Mouse (Mus musculus) cortical plate, adult 2 months (tissue): ENCODE data around the gene Dusp18. TPM values are rescaled to one million over a fixed set of nuclear protein-coding genes. Genes with fewer than 3 reads are reported as not detected.

ENCODE experiments used
- H3K27ac ChIP-seq: fragments of 200-500 bp; 2 replicates; pipeline ENCODE4 v1.5.1; 2012; ENCODE audit warnings: low read length, control low read depth, inconsistent platforms; ENCODE audit not compliant: insufficient read depth
- H3K4me1 ChIP-seq: fragments of 200-500 bp; 2 replicates; pipeline ENCODE4 v1.6.1; 2011; ENCODE audit warnings: low read length; ENCODE audit not compliant: control insufficient read depth, insufficient read depth
- H3K4me3 ChIP-seq: fragments of 200-500 bp; 2 replicates; pipeline ENCODE4 v1.5.1; 2011; ENCODE audit warnings: mild to moderate bottlenecking, low read length, control low read depth; ENCODE audit not compliant: insufficient read depth
- CTCF ChIP-seq: fragments of 200-500 bp; IDR thresholded peaks from 2 replicates; pipeline ENCODE4 v1.5.1; 2011; ENCODE audit warnings: mild to moderate bottlenecking, control low read depth, low read length; ENCODE audit not compliant: insufficient read depth; ENCODE audit errors: extremely low read depth
- POLR2A ChIP-seq: fragments of 200-500 bp; IDR thresholded peaks from 2 replicates; pipeline ENCODE4 v1.6.1; 2011; ENCODE audit warnings: mild to moderate bottlenecking, low read length, control low read depth; ENCODE audit not compliant: insufficient read depth; ENCODE audit errors: extremely low read depth
- polyA plus RNA-seq: library from polyadenylated mRNA; depleted of rRNA; stranded (reverse); fragments of >200 nt; gene quantifications from 2 replicates; pipeline ENCODE4 v1.2.3, GENCODE M21; 2012

Dusp18 gene
- polyA plus RNA-seq, 1 experiment, result 19.3 TPM

DNA sequence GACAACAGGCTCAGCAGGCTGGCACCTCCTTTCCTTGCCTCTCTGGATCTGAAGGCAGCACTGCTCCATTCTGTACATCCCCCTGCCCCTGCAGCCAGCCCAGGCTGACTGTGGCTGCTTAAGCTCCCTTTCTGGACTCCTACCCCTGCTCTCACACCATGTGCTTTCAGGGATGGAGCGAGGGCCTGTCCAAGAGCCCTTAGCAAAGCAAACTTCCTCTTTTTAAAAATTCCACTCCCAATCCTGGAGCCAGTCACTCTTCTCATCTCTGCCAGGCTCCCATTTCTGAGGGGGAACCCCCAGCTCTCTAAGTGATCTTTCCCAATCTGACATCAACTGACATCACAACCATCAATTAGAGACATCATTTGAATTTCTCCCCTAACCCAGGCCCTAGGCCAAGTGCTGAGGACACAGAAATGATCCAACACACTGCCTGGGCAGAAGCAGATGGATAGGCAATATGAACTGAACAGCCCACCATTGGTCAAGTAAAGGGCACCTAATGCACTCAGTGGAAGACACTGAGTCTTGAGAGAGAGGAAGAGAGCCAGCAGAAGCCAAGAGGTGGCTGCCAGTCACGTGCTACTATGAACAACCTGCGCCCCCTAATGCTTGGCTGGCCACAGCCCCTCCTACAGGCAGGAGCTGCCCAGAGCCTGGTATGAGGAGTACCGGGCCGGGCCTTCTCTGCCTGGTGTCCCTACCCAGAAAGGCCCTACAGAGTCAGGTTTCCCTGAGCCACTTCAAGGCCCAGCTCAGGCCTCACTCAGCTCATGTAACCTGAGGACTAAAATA, 15.7 kb downstream of the Dusp18 start:
- peak overlapping the region; percentile 94 for H3K4me3 ChIP-seq
- peaks cover 19% of the 10 kb centered on the region for H3K4me1 ChIP-seq
- TF ChIP-seq POLR2A (no peak), CTCF (no peak)
- 0 out of 2 replicates have a peak overlapping the region, but pooled peaks have one; percentile 29 for H3K27ac ChIP-seq

GRCm38 (mm10) chr11:3911440-3911839, 16.4 kb downstream of the Dusp18 start:
- Histone ChIP-seq H3K4me3 (peak overlapping the region; percentile 94), H3K27ac (0 out of 2 replicates have a peak overlapping the region, but pooled peaks have one; percentile 29), H3K4me1 (peaks cover 19% of the 10 kb centered on the region)

GRCm38 (mm10) chr11:3912100-3912874, 17.2 kb downstream of the Dusp18 start:
- H3K27ac ChIP-seq, result 0 out of 2 replicates have a peak overlapping the region, but pooled peaks have one; percentile 85
- H3K4me1 ChIP-seq, result peaks cover 19% of the 10 kb centered on the region
- TF ChIP-seq POLR2A (no peak), CTCF (no peak)
- H3K4me3 ChIP-seq, result peak overlapping the region; percentile 94

DNA sequence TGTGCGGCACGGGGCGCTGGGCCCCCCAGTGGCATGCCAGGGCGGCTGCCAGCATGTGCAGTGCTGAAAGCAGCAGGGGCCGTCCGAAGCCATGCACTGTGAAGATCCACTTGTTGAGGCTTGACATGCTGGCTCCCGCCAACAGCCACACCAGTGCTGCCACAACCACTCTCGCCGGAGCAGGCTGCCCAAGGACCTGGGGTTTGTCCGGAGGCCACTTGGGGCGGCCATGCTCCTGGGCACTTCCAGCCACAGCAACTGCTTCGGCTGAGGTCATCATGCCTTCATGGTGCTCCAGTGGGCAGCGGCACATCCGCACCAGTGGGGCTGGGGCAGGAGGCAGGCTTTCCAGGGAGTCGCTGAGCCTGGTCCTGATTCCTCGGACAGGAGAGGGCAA, 17.8 kb downstream of the Dusp18 start:
- peaks cover 19% of the 10 kb centered on the region for H3K4me1 ChIP-seq
- H3K4me3 ChIP-seq, result peak overlapping the region; percentile 94
- H3K27ac ChIP-seq, result peak overlapping the region; percentile 85
- no peak for TF ChIP-seq POLR2A
- TF ChIP-seq CTCF, result no peak

GRCm38 (mm10) chr11:3913316-3914108, 18.5 kb downstream of the Dusp18 start:
- peak overlapping the region; percentile 85 for H3K27ac ChIP-seq
- TF ChIP-seq POLR2A (0 out of 2 replicates have a peak, but pooled peaks have one; percentile 25), CTCF (no peak)
- H3K4me3 ChIP-seq, result peak overlapping the region; percentile 94
- H3K4me1 ChIP-seq, result peaks cover 18% of the 10 kb centered on the region

DNA sequence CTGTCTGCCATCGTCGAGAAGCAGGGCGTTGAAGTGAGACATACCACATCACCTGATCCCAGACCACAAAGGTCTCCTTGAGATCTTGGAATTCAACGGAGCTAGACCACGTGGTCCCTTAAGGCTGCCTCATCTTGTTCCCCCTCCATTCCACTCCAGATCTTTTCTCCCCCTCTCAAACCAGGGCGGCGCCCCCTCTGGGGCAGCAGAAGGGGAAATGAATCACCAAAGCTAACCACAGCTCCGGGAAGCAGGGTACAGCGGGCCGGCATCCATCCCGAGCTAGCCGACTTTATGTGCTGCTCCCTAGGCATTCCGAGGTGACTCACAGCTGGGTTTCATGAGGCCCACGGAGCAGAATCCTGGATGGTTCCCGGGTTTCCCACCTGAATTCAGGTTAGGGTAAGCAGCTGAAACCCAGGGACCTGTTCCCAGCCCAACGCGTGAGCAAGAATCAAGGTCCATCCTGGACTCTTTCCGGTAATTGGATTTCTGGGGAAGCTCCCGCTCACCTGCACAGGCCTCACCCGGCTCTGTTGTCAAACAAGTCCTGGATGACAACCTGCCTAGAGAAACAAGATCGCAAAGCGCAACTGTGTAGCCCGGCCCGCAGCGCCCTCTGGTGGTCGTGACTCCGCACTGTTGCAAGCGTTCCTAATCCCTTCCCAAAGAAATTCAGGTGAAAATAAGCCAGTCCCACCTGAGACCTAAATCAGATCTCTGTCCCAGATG, 19.2 kb downstream of the Dusp18 start, which contains the start of gene Slc35e4:
Gene Slc35e4 (minus strand): TSS at position 556 of the 732 bp plus-strand sequence.
- TF ChIP-seq POLR2A (no peak), CTCF (peak; percentile 84)
- Histone ChIP-seq H3K27ac (peak within 1 kb of the TSS; percentile 85), H3K4me3 (peak within 1 kb of the TSS; percentile 94), H3K4me1 (peaks cover 16% of the 10 kb centered on the region)

GRCm38 (mm10) chr11:3918738-3919137, 23.7 kb downstream of the Dusp18 start:
- Histone ChIP-seq H3K27ac (no peak overlapping the region), H3K4me3 (no peak overlapping the region), H3K4me1 (no peaks in the 10 kb centered on the region)
- TF ChIP-seq CTCF (0 out of 2 replicates have a peak, but pooled peaks have one; percentile 15), POLR2A (no peak)

DNA sequence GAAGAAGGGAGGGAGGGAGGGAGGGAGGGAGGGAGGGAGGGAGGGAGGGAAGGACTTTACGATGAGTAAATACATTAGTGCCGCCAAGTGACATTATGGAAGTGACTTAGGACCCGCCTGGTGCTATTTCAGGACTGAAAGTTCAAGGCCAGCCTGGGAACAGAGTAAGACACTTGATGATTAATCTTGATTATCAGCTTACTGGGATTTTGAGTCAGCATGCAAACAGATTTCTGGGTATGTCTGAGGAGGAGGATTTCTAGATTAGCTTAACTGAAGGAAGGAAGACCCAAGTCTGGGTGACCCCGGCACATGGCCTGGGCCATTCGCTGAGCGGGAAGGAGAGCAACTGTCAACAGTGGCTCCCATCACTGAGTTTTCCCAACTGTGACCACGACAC, 25.4 kb downstream of the Dusp18 start:
- no peak for TF ChIP-seq CTCF
- TF ChIP-seq POLR2A, result no peak
- no peaks in the 10 kb centered on the region for H3K4me1 ChIP-seq

GRCm38 (mm10) chr11:3921281-3921850, 26.3 kb downstream of the Dusp18 start:
- Histone ChIP-seq H3K27ac (no peak overlapping the region), H3K4me3 (no peak overlapping the region), H3K4me1 (no peaks in the 10 kb centered on the region)
- TF ChIP-seq CTCF, result peak; percentile 92
- TF ChIP-seq POLR2A, result no peak

More for the DNA sequence above, 25.4 kb downstream of the Dusp18 start:
- Histone ChIP-seq H3K27ac (no peak overlapping the region), H3K4me3 (no peak overlapping the region)
